Comparison of ENCODE assay signal across 9 mouse cellular contexts in genomic region chr13:60347881-60348280, GRCm38 (mm10).
DNase-seq lines count a peak whose midpoint lies in the region; ATAC-seq lines count a peak whose summit lies in the region.
"Had no signal": no experiment of that assay in that cellular context is flagged by ENCODE, and none has a peak within 500 bp of the region (broad histone marks: within the 10 kb centered on the region; RNA-seq: fewer than 3 reads in every experiment).

No protein-coding gene starts in this region.

- no peaks in the 10 kb centered on the region for H3K9me3 ChIP-seq in forebrain, embryonic 14.5 days (replicated peaks; ENCODE audit: control insufficient read depth, low read length)
- H3K9me3 ChIP-seq in forebrain, embryonic 16.5 days (ENCODE audit: control insufficient read depth, low read length) = no peaks in the 10 kb centered on the region
- no peaks in the 10 kb centered on the region for H3K9me3 ChIP-seq in hindbrain, embryonic 16.5 days (ENCODE audit: control insufficient read depth, low read length)

- H3K27ac ChIP-seq in forebrain, embryonic 14.5 days (ENCODE audit: low read depth, low read length) = no peak overlapping the region
- no peak overlapping the region for H3K27ac ChIP-seq in forebrain, embryonic 16.5 days (ENCODE audit: low read length)
- no peak overlapping the region for H3K27ac ChIP-seq in hindbrain, embryonic 16.5 days (ENCODE audit: low read depth, low read length)

- no peaks in the 10 kb centered on the region for H3K27me3 ChIP-seq in forebrain, embryonic 14.5 days (replicated peaks; ENCODE audit: control insufficient read depth, insufficient read depth, low read length)
- no peaks in the 10 kb centered on the region for H3K27me3 ChIP-seq in forebrain, embryonic 16.5 days (replicated peaks; ENCODE audit: control insufficient read depth, insufficient read depth, low read length)
- H3K27me3 ChIP-seq in hindbrain, embryonic 16.5 days (replicated peaks; ENCODE audit: control insufficient read depth, insufficient read depth, low read length) = no peaks in the 10 kb centered on the region
- H3K27me3 ChIP-seq: CH12.LX had no signal

- no peak overlapping the region for H3K4me3 ChIP-seq in forebrain, embryonic 14.5 days (ENCODE audit: low read depth, low read length)
- H3K4me3 ChIP-seq in forebrain, embryonic 16.5 days (replicated peaks; ENCODE audit: low read length) = no peak overlapping the region
- no peak overlapping the region for H3K4me3 ChIP-seq in hindbrain, embryonic 16.5 days (ENCODE audit: low read length)

- H3K36me3 ChIP-seq in forebrain, embryonic 14.5 days (ENCODE audit: control insufficient read depth, insufficient read depth, low read length) = no peaks in the 10 kb centered on the region
- H3K36me3 ChIP-seq in forebrain, embryonic 16.5 days (ENCODE audit: control insufficient read depth, insufficient read depth) = no peaks in the 10 kb centered on the region
- no peaks in the 10 kb centered on the region for H3K36me3 ChIP-seq in hindbrain, embryonic 16.5 days (ENCODE audit: control insufficient read depth, insufficient read depth, low read length)

- DNase-seq in forebrain, embryonic 14.5 days (ENCODE audit: low spot score) = peak; percentile 49
- DNase-seq in retina, adult 2 months (ENCODE audit: low read depth, low spot score) = peak; percentile 9
- no peak for DNase-seq in retina, embryonic 14.5 days (ENCODE audit: low spot score)
- DNase-seq in telencephalon, adult 2 months (ENCODE audit: low read depth, low spot score) = peak; percentile 13
- no peak for DNase-seq in urinary bladder, adult 2 months (ENCODE audit: low spot score)
- no peak for DNase-seq in kidney, adult 8-10 months

- no peak overlapping the region for H3K4me2 ChIP-seq in forebrain, embryonic 14.5 days (ENCODE audit: low read length)
- no peak overlapping the region for H3K4me2 ChIP-seq in forebrain, embryonic 16.5 days (ENCODE audit: low read length)
- H3K4me2 ChIP-seq in hindbrain, embryonic 16.5 days (ENCODE audit: low read length) = no peak overlapping the region

- H3K4me1 ChIP-seq in forebrain, embryonic 14.5 days (ENCODE audit: control insufficient read depth, insufficient read depth, low read length) = no peaks in the 10 kb centered on the region; the same call in 1 of the 2 replicates
- H3K4me1 ChIP-seq in forebrain, embryonic 16.5 days (replicated peaks; ENCODE audit: control insufficient read depth, insufficient read depth, low read length) = peaks cover 3% of the 10 kb centered on the region; the same call in 1 of the 2 replicates
- H3K4me1 ChIP-seq in hindbrain, embryonic 16.5 days (ENCODE audit: control insufficient read depth, insufficient read depth, low read depth, low read length) = peaks cover 4% of the 10 kb centered on the region; the same call in 1 of the 2 replicates

- 16% methylated on average over 7 of the region's 7 CpGs for WGBS in forebrain, embryonic 14.5 days
- WGBS in forebrain, embryonic 16.5 days = 12% methylated on average over 7 of the region's 7 CpGs
- WGBS in hindbrain, embryonic 16.5 days = 20% methylated on average over 7 of the region's 7 CpGs

- H3K9ac ChIP-seq in forebrain, embryonic 14.5 days (ENCODE audit: low read length) = no peak overlapping the region
- H3K9ac ChIP-seq in forebrain, embryonic 16.5 days (replicated peaks; ENCODE audit: low read depth, low read length) = no peak overlapping the region
- H3K9ac ChIP-seq in hindbrain, embryonic 16.5 days (ENCODE audit: low read depth, low read length) = no peak overlapping the region

- no peak; the same call in 1 of the 2 replicates for ATAC-seq in forebrain, embryonic 14.5 days
- ATAC-seq in forebrain, embryonic 16.5 days = no peak
- 0 out of 2 replicates have a peak, but pooled peaks have one; percentile 58 for ATAC-seq in hindbrain, embryonic 16.5 days

Comparison
In these comparisons a context has a peak if more than half of its experiments do, and no peak if none do; other contexts are left out.
1. DNase-seq: peak in forebrain, embryonic 14.5 days (single experiment), retina, adult 2 months (single experiment) and telencephalon, adult 2 months (single experiment); none in retina, embryonic 14.5 days (single experiment), urinary bladder, adult 2 months (single experiment) and kidney, adult 8-10 months (0 of 2).